Mouse (Mus musculus) midbrain, embryonic 13.5 days (tissue): ENCODE measurements around the gene Ank2. TPM values are rescaled to one million over a fixed set of nuclear protein-coding genes. Genes with fewer than 3 reads are reported as not detected.

Source experiments
- ATAC-seq: fragments of 200-750 bp; cut with Nextera tagmentation; 2 replicates; pipeline ENCODE4 v1.8.0; 2017; ENCODE audit warnings: mild to moderate bottlenecking, moderate TSS enrichment, moderate library complexity
- H3K27ac ChIP-seq: fragments of 300-500 bp; sonication (generic); 2 replicates; pipeline ENCODE4 v1.5.1; 2015; ENCODE audit warnings: inconsistent platforms, mild to moderate bottlenecking, moderate library complexity
- H3K27me3 ChIP-seq: fragments of 300-500 bp; sonication (generic); 2 replicates; pipeline ENCODE4 v1.6.1; 2015; ENCODE audit warnings: mild to moderate bottlenecking, inconsistent platforms
- H3K36me3 ChIP-seq: fragments of 300-500 bp; sonication (generic); 2 replicates; pipeline ENCODE4 v1.6.1; 2015; ENCODE audit warnings: mild to moderate bottlenecking, inconsistent platforms
- H3K4me1 ChIP-seq: fragments of 300-500 bp; sonication (generic); replicated peaks from 2 replicates; pipeline ENCODE4 v1.6.1; 2015; ENCODE audit warnings: inconsistent platforms
- H3K4me2 ChIP-seq: fragments of 300-500 bp; sonication (generic); replicated peaks from 2 replicates; pipeline ENCODE4 v1.6.1; 2015; ENCODE audit warnings: moderate library complexity, mild to moderate bottlenecking, inconsistent platforms
- H3K4me3 ChIP-seq: fragments of 300-500 bp; sonication (generic); replicated peaks from 2 replicates; pipeline ENCODE4 v1.5.1; 2015; ENCODE audit warnings: mild to moderate bottlenecking, inconsistent platforms
- H3K9ac ChIP-seq: fragments of 300-500 bp; sonication (generic); replicated peaks from 2 replicates; pipeline ENCODE4 v1.6.1; 2015; ENCODE audit warnings: mild to moderate bottlenecking, inconsistent platforms
- H3K9me3 ChIP-seq: fragments of 300-500 bp; sonication (generic); 2 replicates; pipeline ENCODE4 v1.6.1; 2016; ENCODE audit warnings: mild to moderate bottlenecking, inconsistent platforms
- WGBS: fragments of 180-500 bp; shearing (Covaris S2); methylation state at CpG from one replicate; pipeline ENCODE4 v1.1.7; 2015; 5-methylcytosine and 5-hydroxymethylcytosine counted together
- microRNA counts: library from miRNA; unstranded; fragments of <30 nt; microRNA quantifications from one replicate; lab custom pipeline; 2016
- microRNA-seq: library from miRNA; unstranded; fragments of <30 nt; microRNA quantifications from one replicate; pipeline ENCODE4, GENCODE M21; 2016
- polyA plus RNA-seq: library from polyadenylated mRNA; unstranded; fragments of >200 nt; fragmentation: Nextera tagmentation; extraction: Ambion mirVana; gene quantifications from 2 replicates; pipeline ENCODE4 v1.2.1, GENCODE M21; 2015

The Ank2 gene
- polyA plus RNA-seq, 1 experiment from 2014 or later = 186 TPM

DNA sequence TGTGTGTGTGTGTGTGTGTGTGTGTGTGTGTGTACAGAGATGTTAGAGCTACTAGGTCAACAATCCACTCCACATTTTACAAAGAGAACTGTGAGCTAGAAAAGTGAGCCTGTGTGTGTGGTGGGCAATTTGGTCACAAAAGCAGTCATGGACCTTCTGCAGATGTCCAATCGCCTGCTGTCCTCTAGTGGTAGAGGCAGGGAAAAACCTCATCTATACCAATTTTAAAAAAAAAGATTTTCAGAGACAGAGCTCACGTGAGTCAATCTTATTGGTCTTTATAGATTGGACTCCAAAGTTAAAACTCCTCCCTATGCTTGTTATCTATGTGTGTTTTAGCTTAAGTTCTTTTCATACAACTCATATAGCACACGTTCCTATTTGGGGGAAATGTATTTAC is 595.6 kb downstream of the Ank2 start:
- Histone ChIP-seq H3K4me2 (no peak overlapping the region), H3K9ac (no peak overlapping the region), H3K27me3 (no peaks in the 10 kb centered on the region), H3K4me3 (no peak overlapping the region), H3K27ac (no peak overlapping the region), H3K4me1 (no peaks in the 10 kb centered on the region), H3K9me3 (no peaks in the 10 kb centered on the region), H3K36me3 (no peaks in the 10 kb centered on the region)
- WGBS = 17% methylated on average over 3 of the region's 3 CpGs
- ATAC-seq = peak; percentile 89

DNA sequence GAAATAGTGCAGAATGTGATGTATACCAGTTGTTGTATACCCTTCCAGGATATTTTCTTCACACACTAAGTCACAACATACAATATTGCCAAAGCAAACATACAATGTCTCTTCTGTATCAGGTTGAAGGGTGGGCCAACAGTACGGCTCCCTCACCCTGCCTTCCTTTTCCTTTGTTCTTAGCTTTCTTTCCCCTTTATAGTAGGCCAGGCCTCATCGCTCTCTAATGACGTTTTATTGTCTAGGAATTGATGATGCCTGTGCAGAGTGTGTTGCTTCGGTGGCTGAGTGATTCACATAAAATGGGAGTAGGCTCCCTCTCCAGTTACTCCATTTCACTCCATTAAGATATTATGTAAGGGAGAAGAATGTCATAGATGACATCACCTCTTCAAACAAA is 612.5 kb downstream of the Ank2 start:
- Histone ChIP-seq H3K9ac (no peak overlapping the region), H3K27ac (no peak overlapping the region), H3K4me3 (no peak overlapping the region), H3K4me2 (no peak overlapping the region), H3K9me3 (no peaks in the 10 kb centered on the region), H3K27me3 (no peaks in the 10 kb centered on the region), H3K36me3 (no peaks in the 10 kb centered on the region), H3K4me1 (no peaks in the 10 kb centered on the region)
- no peak for ATAC-seq
- 78% methylated on average over 4 of the region's 4 CpGs for WGBS

- Histone ChIP-seq H3K27me3 (no peaks in the 10 kb centered on the region), H3K36me3 (no peaks in the 10 kb centered on the region), H3K9me3 (no peaks in the 10 kb centered on the region), H3K4me3 (no peak overlapping the region), H3K4me2 (no peak overlapping the region), H3K4me1 (no peaks in the 10 kb centered on the region), H3K27ac (no peak overlapping the region), H3K9ac (no peak overlapping the region)
- no peak for ATAC-seq
- 85% methylated on average over 4 of the region's 4 CpGs for WGBS
Measured at GRCm38 (mm10) chr3:126886090-126886489, 613.1 kb downstream of the Ank2 start.

DNA sequence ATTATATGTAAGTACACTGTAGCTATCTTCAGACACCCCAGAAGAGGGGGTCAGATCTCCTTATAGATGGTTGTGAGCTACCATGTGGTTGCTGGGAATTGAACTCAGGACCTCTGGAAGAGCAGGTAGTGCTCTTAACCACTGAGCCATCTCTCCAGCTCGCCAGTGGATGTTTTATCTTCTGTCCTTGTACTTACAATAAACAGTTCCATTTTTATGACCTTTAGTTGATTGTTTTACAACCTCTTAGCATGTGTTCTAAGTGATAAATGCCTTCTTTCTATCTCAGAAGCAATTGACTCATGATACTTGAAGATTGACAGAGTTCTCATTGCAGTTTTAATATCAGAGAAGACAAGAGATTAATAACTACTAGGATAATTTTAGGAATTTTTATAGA is 620.9 kb downstream of the Ank2 start:
- 52% methylated on average over 1 of the region's 1 CpGs for WGBS

More for the DNA sequence above, 620.9 kb downstream of the Ank2 start:
- Histone ChIP-seq H3K4me1 (no peaks in the 10 kb centered on the region), H3K9ac (no peak overlapping the region), H3K36me3 (no peaks in the 10 kb centered on the region), H3K27ac (no peak overlapping the region), H3K4me3 (no peak overlapping the region), H3K4me2 (no peak overlapping the region), H3K27me3 (no peaks in the 10 kb centered on the region), H3K9me3 (no peaks in the 10 kb centered on the region)
- ATAC-seq = no peak

MicroRNAs encoded within 50 kb of the gene (microRNA counts, 519-probe panel; counts per million panel counts)
- 110 counts per million, percentile 56 among the panel's probes with 10 or more counts for microRNA mmu-miR-302a (lab: Ali Mortazavi, UCI)
- 110 counts per million, percentile 56 among the panel's probes with 10 or more counts for microRNA mmu-miR-302b (lab: Ali Mortazavi, UCI)
- 110 counts per million, percentile 56 among the panel's probes with 10 or more counts for microRNA mmu-miR-302c (lab: Ali Mortazavi, UCI)
- microRNA mmu-miR-302d (lab: Ali Mortazavi, UCI) = 3,406 counts per million, percentile 69 among the panel's probes with 10 or more counts
- microRNA mmu-miR-367 (lab: Ali Mortazavi, UCI) = 3,028 counts per million, percentile 65 among the panel's probes with 10 or more counts

Small RNAs within 50 kb of the gene (microRNA-seq; reads per million reads assigned to microRNA genes)
- not detected for gene Gm44494
- gene Mir302a = 833 reads per million, percentile 77 among the genes with 10 or more reads in this experiment
- gene Mir302b = 469 reads per million, percentile 70 among the genes with 10 or more reads in this experiment
- 56.7 reads per million, percentile 47 among the genes with 10 or more reads in this experiment for gene Mir302c
- 659 reads per million, percentile 76 among the genes with 10 or more reads in this experiment for gene Mir302d
- gene Mir367 = not detected

Other genes with a start within 250 kb of the Ank2 start
- 45.0 and 50.4 TPM in 2 replicates for gene Larp7, start 54.0 kb upstream of the Ank2 start, polyA plus RNA-seq
- gene Zgrf1, start 54.1 kb upstream of the Ank2 start, polyA plus RNA-seq = 6.3 and 7.0 TPM in 2 replicates
- 58.3 and 67.5 TPM in 2 replicates for gene Neurog2, start 133.8 kb upstream of the Ank2 start, polyA plus RNA-seq